Mouse (Mus musculus) splenic B cell, adult 2 months (primary cell): Measurements from ENCODE around the gene Slitrk6.

Source experiments
- DNase-seq: peaks from one replicate; pipeline ENCODE4 v3.0.0-alpha.2; 2011; ENCODE audit warnings: low read depth, low spot score
- H3K27me3 ChIP-seq: 2 replicates; pipeline ENCODE4 v1.6.1; 2012; ENCODE audit warnings: mild to moderate bottlenecking, low read length, moderate library complexity, mixed read lengths; ENCODE audit not compliant: control insufficient read depth, poor library complexity, insufficient read depth, severe bottlenecking
- H3K36me3 ChIP-seq: 2 replicates; pipeline ENCODE4 v1.6.1; 2012; ENCODE audit warnings: mild to moderate bottlenecking, low read length, moderate library complexity, mixed read lengths; ENCODE audit not compliant: control insufficient read depth, poor library complexity, insufficient read depth, severe bottlenecking

The Slitrk6 gene

DNA sequence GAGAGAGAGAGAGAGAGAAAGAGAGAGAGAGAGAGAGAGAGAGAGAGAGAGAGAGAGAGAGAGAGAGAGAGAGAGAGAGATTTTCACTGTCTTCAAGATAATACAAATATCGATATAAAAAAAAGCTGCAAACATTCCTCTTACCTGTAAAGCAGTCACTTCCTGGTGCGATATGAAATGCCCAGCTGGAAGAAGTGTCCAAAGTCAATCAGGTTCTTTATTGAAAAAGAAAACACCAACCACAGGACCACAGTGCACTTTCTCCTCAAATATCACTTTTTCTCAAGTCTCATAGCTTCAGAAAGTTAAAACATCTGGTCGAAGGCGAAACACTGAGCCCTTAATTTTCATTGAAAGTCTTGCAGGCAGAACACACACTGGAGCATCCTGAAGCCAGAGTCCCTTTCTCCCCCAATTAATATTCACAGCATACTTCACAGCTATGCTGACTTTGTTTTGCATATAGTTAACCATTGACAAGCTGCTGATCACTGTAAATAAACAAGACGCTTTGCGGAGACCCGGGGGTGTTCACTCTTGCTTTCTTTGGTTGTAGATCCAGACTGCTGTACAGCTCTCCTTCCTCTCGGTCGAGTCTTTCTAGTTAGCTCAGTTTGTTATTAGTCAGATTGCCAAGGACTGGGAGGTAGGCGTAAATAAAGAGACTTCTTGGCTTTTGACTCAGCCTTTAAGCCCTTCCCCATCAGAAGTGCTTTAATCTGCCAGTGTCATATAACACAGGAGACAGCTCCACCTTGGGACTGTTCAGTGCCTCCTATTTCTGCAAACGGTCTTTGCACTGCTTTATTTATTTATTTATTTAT, at the start of gene Slitrk6:
Gene Slitrk6, minus strand, starts transcription at position 666 of the 824 bp plus-strand sequence.
- H3K36me3 ChIP-seq: no peaks in the 10 kb centered on the region
- H3K27me3 ChIP-seq: no peaks in the 10 kb centered on the region
- DNase-seq: no peak

DNA sequence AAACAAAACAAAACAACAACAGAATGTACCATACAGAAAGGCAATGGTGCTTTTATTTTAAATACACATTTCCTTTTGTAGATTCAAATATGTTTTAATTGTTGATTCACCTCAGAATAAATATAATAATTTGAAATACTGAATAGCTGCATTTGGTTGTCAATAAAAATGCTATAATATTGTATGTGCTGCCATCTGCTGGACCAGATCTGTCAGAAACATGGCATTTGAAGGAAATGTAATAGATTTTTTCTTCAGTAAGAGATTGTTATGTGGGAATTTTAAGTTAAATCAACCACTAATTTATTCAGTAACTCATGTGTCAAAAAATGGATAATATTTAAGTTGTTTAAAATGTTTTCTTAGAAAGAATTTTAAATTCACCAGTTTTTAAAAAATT, 22.6 kb upstream of the Slitrk6 start:
- no peaks in the 10 kb centered on the region for H3K36me3 ChIP-seq
- no peaks in the 10 kb centered on the region for H3K27me3 ChIP-seq
- DNase-seq: no peak

DNA sequence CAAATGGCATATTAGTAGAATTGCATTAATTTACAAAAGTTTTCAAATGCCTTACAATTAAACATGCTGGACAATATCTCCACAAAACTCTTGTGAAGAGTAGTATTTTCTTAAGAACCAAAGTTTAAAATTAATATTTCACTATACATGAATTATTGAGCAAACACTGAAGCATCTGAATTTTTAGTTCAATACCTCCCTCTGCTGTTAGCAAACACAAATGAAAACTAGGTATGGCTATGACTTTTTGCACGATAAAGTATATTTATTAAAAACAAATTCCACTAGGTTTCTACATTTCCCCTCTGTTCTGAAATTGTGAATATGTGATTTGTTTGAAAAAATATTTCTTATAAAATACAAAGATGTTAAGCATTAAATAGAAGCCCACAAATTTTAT, 15.7 kb upstream of the Slitrk6 start:
- no peaks in the 10 kb centered on the region for H3K36me3 ChIP-seq
- H3K27me3 ChIP-seq: no peaks in the 10 kb centered on the region
- DNase-seq: no peak

DNA sequence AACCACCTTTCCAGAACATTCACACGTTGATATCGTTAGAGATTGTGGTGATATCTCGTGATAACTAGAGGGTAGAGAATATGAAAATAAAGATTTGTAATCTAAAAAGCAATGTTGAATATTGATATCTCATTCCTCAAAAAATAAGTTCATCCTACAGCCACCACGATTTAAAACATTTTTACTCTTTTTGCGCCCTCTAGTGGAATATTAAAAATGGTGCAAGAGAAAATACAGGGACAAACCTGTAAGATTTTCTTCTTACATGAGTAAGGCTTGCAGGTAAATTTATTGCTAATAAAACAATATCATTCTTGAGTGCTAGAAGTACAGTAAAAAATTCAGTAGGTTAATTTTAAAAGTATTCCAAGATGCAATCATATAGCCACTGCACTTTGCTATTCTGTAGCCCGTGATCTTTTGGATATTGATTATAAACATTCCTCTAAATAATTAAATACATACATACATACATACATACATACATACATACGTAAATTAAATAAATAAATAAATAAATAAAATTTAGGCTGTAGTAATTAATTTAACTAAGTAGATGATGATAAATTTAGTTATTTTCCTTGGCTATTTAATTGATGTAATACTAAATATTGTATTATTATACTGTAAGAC, 7.8 kb upstream of the Slitrk6 start:
- Histone ChIP-seq H3K27me3 (no peaks in the 10 kb centered on the region), H3K36me3 (no peaks in the 10 kb centered on the region)
- DNase-seq: no peak

DNA sequence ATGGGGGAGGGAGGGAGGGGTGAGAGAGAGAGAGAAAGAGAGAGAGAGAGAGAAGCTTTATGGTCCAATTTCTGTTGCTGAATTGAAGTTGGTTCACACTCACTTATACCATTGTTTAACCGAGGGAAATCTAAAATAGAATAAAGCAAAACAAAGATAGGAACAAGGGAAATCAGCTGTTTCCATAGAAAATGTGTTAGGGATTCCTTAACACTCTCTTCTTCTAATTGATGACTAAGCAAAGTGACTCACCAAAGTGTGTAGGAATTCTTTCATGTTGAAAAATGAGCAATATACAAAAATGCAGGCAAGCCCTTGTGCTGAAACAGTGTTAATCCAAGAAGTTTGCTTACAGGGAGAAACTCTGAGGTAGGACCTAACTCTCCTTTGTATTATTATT, 6.0 kb upstream of the Slitrk6 start:
- H3K36me3 ChIP-seq: no peaks in the 10 kb centered on the region
- no peaks in the 10 kb centered on the region for H3K27me3 ChIP-seq
- DNase-seq: no peak

DNA sequence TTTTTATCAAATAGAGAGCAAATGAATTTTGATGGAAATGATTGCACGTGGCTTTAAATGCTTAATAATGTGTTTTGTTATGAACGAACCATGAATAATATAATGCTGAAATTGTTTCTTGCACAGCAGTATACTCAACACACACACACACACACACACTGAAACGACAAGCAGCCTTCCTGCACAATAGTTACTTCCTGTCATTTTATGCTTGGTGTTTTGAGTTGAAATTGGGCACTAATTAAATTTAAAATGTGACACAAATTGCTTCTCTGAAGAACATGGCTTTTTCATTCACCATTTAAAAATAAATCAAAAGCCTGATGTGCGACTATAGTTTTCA, 330 bp upstream of the Slitrk6 start:
- H3K36me3 ChIP-seq: no peaks in the 10 kb centered on the region
- H3K27me3 ChIP-seq: no peaks in the 10 kb centered on the region
- no peak for DNase-seq

DNA sequence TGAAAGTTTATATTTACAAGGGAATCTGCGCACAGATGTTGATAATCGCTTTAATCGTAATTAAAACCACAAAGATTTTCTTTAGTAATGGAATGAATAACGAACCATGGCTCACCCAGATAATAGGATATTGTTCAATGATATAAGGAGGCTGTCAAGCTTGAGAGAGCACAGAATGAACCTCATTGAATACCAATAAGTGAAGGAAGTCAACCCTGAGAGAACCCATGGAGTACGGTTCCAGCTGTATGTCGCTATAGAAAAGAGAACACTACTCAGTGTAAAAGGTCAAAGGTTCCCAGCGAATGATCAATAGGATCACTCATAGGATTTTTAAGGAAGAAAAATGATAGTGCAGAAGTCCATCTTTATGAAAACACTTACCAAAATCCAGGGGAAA, 15.1 kb downstream of the Slitrk6 start:
- H3K36me3 ChIP-seq: no peaks in the 10 kb centered on the region
- no peaks in the 10 kb centered on the region for H3K27me3 ChIP-seq
- no peak for DNase-seq

DNA sequence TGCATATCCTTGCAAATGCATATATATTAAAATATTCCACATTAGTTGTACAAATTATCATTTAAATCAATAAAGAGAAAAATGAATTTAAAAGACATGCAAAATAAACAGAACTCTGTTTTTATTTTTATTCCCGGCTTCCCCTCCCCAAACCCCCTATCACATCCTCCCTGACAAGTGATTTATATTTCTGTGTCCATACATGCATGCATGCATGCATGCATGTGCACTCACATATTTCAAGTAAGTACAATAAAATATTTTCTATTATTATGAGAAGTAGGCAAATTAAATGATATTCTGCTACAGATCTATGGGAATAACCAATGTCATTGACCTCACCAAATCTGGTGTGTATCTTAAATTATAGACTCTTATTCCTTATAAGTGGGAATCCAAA, 15.6 kb downstream of the Slitrk6 start:
- H3K27me3 ChIP-seq: no peaks in the 10 kb centered on the region
- no peaks in the 10 kb centered on the region for H3K36me3 ChIP-seq
- DNase-seq: no peak

DNA sequence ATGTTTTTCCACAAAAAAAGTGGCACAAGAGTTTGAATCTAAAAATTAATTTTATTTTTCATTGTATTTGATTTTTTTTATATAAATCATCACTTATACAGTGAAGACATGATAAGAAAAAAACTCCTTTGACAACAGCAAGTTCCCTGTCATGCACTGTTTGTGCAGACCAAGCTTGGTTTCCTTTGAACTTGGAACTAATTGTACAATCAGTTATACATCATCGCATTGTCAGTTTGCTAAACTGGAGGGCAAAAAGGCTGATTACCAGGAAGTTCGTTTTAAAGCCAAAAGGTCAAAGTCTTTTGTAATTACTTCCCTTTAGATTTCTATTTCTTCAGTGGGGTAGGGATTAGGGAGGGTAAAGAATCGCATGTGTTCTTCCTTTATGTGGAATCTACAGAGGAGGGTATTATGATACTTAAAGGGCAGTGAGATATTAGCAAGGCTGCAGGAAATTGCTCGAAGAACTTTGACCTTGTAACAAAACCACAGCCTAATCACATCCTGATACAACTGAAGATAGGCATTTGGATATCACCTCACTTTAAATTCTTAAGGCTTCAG, 26.5 kb downstream of the Slitrk6 start:
- Histone ChIP-seq H3K27me3 (no peaks in the 10 kb centered on the region), H3K36me3 (no peaks in the 10 kb centered on the region)
- no peak for DNase-seq

DNA sequence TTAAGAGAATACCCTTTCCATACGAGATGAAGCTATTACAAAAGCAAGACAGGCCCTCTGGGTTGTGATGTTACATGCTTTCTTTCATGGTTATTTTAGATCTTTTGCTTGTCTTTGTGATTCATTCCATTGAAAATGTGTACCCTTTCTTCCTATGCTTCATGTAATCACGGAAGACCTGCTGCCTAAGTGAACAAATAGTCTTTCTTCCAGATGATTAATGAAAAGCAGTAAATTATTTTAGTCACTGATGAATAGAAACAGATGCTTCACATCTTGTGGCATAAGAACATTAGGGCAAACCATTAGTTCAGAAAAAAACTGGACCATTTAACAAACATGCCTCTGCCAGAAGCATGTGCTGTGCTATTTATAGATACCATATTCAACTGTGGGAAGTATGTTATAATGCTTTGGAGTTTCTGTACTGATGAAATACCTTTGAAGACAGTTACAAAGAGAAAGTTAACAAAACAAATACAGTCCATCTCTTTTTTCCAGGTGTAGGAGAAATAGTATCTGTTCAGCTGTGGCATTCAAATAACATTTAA, 30.8 kb downstream of the Slitrk6 start:
- no peak for DNase-seq
- H3K27me3 ChIP-seq: no peaks in the 10 kb centered on the region

More for the DNA sequence above, 30.8 kb downstream of the Slitrk6 start:
- H3K36me3 ChIP-seq: no peaks in the 10 kb centered on the region
